Mouse (Mus musculus) testis, adult 2 months (tissue): ENCODE results near the gene Zc3h12a. TPM values are rescaled to one million over a fixed set of nuclear protein-coding genes. Genes with fewer than 3 reads are reported as not detected.

Experiments
- H3K27ac ChIP-seq: fragments of 200-500 bp; 2 replicates; pipeline ENCODE4 v1.5.1; 2012; ENCODE audit warnings: low read depth, low read length; ENCODE audit not compliant: control insufficient read depth, insufficient read depth
- H3K27me3 ChIP-seq: fragments of 200-500 bp; 2 replicates; pipeline ENCODE4 v1.6.1; 2012; ENCODE audit warnings: mild to moderate bottlenecking, low read length, moderate library complexity; ENCODE audit not compliant: control insufficient read depth, insufficient read depth
- H3K36me3 ChIP-seq: fragments of 200-500 bp; 2 replicates; pipeline ENCODE4 v1.6.1; 2012; ENCODE audit warnings: mild to moderate bottlenecking, low read length; ENCODE audit not compliant: control insufficient read depth, insufficient read depth
- H3K4me1 ChIP-seq: fragments of 200-500 bp; 2 replicates; pipeline ENCODE4 v1.6.1; 2012; ENCODE audit warnings: low read length; ENCODE audit not compliant: control insufficient read depth, insufficient read depth
- H3K4me3 ChIP-seq: fragments of 200-500 bp; 2 replicates; pipeline ENCODE4 v1.5.1; 2012; ENCODE audit warnings: low read depth, mild to moderate bottlenecking, low read length, moderate library complexity, mixed read lengths; ENCODE audit not compliant: control insufficient read depth
- CTCF ChIP-seq: fragments of 200-500 bp; IDR thresholded peaks from 2 replicates; pipeline ENCODE4 v1.5.1; 2012; ENCODE audit warnings: low read depth, mild to moderate bottlenecking, inconsistent platforms, low read length, moderate library complexity; ENCODE audit not compliant: control insufficient read depth, insufficient read depth, insufficient replicate concordance
- POLR2A ChIP-seq: fragments of 200-500 bp; IDR thresholded peaks from 2 replicates; pipeline ENCODE4 v1.6.1; 2012; ENCODE audit warnings: low read depth, mild to moderate bottlenecking, inconsistent platforms, low read length, moderate library complexity; ENCODE audit not compliant: control insufficient read depth
- polyA plus RNA-seq: library from polyadenylated mRNA; depleted of rRNA; stranded (reverse); fragments of >200 nt; gene quantifications from 2 replicates; pipeline ENCODE4 v1.2.3, GENCODE M21; 2012; rRNA removed

Gene Zc3h12a
- polyA plus RNA-seq, 1 experiment: 1.4 TPM

DNA sequence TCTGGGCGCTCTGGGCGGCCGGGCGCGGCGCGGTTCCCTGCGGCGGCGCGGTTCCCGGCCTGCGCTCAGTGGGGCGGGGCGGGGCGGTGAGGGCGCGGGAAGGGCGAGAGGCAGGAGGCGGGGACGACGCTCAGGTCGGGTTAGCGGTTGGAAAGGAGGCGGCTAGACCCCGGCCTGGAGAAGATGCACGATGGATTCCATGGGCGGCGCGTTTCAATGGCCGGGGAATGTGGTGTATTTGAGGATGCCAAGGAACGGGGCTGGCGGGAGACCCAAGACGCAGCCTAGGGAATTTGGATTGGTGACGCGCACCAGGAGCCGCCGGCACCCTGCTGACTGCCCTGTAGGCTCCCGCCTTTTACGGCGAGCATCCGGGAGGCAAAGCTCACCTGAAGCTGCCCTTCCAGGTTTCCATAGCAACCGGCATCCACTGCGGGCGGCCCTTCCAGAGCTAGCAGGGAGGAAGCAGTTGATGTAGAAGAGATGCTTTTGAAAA is 42.2 kb downstream of the Zc3h12a start:
- TF ChIP-seq CTCF (no peak), POLR2A (no peak)
- H3K27me3 ChIP-seq: no peaks in the 10 kb centered on the region
- peak overlapping the region; percentile 91 for H3K27ac ChIP-seq
- H3K4me3 ChIP-seq: peak overlapping the region; percentile 96
- H3K4me1 ChIP-seq: peaks cover 7% of the 10 kb centered on the region
- H3K36me3 ChIP-seq: peaks cover 2% of the 10 kb centered on the region; the same call in 1 of the 2 replicates

DNA sequence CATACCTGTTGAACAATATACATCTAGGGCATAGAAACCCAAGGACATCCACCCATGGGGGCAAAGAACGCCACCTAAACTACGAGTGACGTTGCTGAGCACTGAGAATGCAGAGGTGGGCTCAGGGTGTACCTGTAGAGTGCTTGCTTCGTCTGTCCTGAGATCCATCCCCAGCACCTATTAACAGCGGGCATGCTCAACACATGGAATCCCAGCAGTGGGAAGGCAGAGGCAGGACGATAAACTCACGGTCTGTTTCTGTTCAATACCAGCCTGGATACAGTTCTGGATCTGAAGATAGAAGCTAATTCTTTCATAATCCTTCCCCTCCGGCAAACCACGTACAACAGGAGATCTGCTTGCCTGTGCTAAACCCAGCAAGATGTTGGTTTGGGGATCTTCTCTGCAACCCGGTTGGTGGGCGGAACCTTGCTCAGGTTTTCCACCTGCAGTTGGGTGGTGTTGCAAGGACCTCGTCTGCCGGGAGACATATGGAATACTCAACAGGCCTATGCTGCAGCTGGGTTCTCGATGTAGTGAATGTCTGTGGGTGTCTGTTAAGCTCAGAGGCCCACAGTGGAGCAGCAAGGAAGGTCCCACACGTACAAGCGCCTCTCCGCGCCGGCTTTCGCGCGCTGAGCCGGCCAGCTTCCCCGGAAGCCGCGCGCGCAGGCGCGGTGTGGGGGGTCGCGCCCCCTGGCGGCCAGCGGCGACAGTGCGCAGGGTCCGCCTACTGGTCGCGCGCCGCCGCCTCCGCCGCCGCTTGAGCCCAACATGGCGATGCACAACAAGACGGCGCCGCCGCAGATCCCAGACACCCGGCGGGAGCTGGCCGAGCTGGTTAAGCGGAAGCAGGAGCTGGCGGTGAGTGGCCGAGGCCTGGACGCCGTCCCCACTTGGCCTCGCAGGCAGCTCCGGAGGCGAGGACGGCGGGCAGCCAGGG is 43.0 kb downstream of the Zc3h12a start, which contains the start of gene Meaf6:
Meaf6 (plus strand) TSS at position 732 of the 943 bp plus-strand sequence.
- peak within 1 kb of the TSS; percentile 91 for H3K27ac ChIP-seq
- peak within 1 kb of the TSS; percentile 96 for H3K4me3 ChIP-seq
- peaks cover 7% of the 10 kb centered on the region for H3K4me1 ChIP-seq
- peaks cover 2% of the 10 kb centered on the region; the same call in 1 of the 2 replicates for H3K36me3 ChIP-seq
- TF ChIP-seq POLR2A (peak; percentile 54; the same call in 1 of the 2 replicates), CTCF (peak; percentile 85)
- H3K27me3 ChIP-seq: no peaks in the 10 kb centered on the region

DNA sequence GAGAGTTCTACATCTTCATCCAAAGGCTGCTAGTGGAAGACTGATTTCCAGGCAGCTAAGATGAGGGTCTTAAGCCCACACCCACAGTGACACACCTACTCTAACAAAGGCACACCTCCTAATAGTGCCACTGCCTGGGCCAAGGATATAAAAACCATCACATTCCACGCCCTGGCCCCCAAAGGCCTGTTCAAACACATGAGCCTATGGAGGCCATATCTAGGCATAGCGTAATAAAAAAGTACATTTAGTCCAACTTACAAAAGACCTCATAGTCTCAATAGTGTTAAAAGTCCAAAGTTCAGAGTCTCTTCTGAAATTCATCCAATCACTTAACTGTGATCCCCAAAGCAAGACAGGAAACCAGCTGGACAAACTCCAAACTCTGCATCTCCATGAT is 48.9 kb downstream of the Zc3h12a start:
- H3K4me1 ChIP-seq: no peaks in the 10 kb centered on the region
- TF ChIP-seq CTCF (no peak), POLR2A (no peak)
- no peak overlapping the region for H3K4me3 ChIP-seq
- no peak overlapping the region for H3K27ac ChIP-seq
- H3K27me3 ChIP-seq: no peaks in the 10 kb centered on the region
- H3K36me3 ChIP-seq: no peaks in the 10 kb centered on the region

DNA sequence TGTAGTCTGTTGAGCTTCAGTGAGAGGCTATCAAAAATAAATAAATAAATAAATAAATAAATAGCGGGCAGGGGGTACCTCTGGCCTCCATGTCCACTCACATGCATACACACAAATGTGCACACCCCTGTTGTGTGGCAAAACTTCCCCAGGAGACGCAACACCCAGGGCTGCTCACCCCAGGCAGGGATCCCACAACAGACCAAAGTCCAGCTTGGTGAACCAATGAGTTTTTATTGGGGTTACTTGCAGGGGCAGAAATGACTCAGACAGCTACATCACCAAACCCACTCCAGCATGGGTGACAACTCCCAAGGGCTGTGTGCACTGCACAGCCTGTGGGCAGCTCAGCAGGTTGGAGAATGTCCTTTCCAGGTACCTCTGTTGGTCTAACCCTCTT is 49.9 kb downstream of the Zc3h12a start:
- Histone ChIP-seq H3K27me3 (no peaks in the 10 kb centered on the region), H3K36me3 (no peaks in the 10 kb centered on the region), H3K4me3 (no peak overlapping the region), H3K27ac (no peak overlapping the region), H3K4me1 (no peaks in the 10 kb centered on the region)
- TF ChIP-seq POLR2A (no peak), CTCF (no peak)

Other genes starting within 250 kb of the Zc3h12a start
- 7.2 and 9.3 TPM in 2 replicates for gene Epha10, start 246.9 kb downstream of the Zc3h12a start, polyA plus RNA-seq
- 7.1 and 8.0 TPM in 2 replicates for gene 9930104L06Rik, start 190.8 kb downstream of the Zc3h12a start, polyA plus RNA-seq
- gene Cdca8, start 188.5 kb downstream of the Zc3h12a start, polyA plus RNA-seq: 45.5 and 47.0 TPM in 2 replicates
- 1.1 and 1.7 TPM in 2 replicates for gene Rspo1, start 141.4 kb downstream of the Zc3h12a start, polyA plus RNA-seq
- 24.5 and 25.3 TPM in 2 replicates for gene Gnl2, start 111.3 kb downstream of the Zc3h12a start, polyA plus RNA-seq
- gene Dnali1, start 62.1 kb downstream of the Zc3h12a start, polyA plus RNA-seq: 185 and 189 TPM in 2 replicates
- 17.2 and 19.1 TPM in 2 replicates for gene Snip1, start 61.2 kb downstream of the Zc3h12a start, polyA plus RNA-seq
- 63.2 and 67.3 TPM in 2 replicates for gene Meaf6, start 42.7 kb downstream of the Zc3h12a start, polyA plus RNA-seq